Mouse (Mus musculus) testis, adult 2 months (tissue): ENCODE measurements around the gene Arnt.

ENCODE experiments used
- CTCF ChIP-seq: fragments of 200-500 bp; IDR thresholded peaks from 2 replicates; pipeline ENCODE4 v1.5.1; 2012; ENCODE audit warnings: low read depth, mild to moderate bottlenecking, inconsistent platforms, low read length, moderate library complexity; ENCODE audit not compliant: control insufficient read depth, insufficient read depth, insufficient replicate concordance
- POLR2A ChIP-seq: fragments of 200-500 bp; IDR thresholded peaks from 2 replicates; pipeline ENCODE4 v1.6.1; 2012; ENCODE audit warnings: low read depth, mild to moderate bottlenecking, inconsistent platforms, low read length, moderate library complexity; ENCODE audit not compliant: control insufficient read depth

DNA sequence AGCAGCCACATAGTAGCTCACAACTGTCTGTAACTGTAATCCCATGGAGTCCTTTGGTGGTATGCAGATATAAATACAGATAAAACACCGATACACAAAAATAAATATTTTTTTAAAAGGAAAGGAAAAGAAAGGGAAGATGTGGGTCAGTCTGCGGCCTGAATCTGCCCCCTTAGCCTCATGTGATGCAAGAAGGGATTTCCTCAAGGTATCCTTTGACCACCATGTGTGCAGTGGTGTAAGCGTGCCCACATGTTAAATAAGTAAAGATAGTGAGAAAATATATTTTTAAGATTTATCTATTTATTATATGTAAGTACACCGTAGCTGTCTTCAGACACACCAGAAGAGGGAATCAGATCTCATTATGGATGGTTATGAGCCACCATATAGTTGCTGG lies 105.6 kb downstream of the Arnt start:
- TF ChIP-seq CTCF (no peak), POLR2A (no peak)
